Mouse (Mus musculus) hindbrain, embryonic 14.5 days (tissue): ENCODE data around the gene Tor2a. TPM values are rescaled to one million over a fixed set of nuclear protein-coding genes. Genes with fewer than 3 reads are reported as not detected.

Experiments used
- ATAC-seq: fragments of 200-750 bp; cut with Nextera tagmentation; 2 replicates; pipeline ENCODE4 v1.8.0; 2017; ENCODE audit warnings: moderate number of reproducible peaks, mild to moderate bottlenecking, moderate TSS enrichment, moderate library complexity; ENCODE audit not compliant: low FRiP score
- DNase-seq: peaks from one replicate; pipeline ENCODE4 v3.0.0-alpha.2; 2015; ENCODE audit warnings: low spot score
- H3K27ac ChIP-seq: fragments of 300-500 bp; sonication (generic); 2 replicates; pipeline ENCODE4 v1.5.1; 2014; ENCODE audit warnings: mild to moderate bottlenecking, moderate library complexity
- H3K27me3 ChIP-seq: fragments of 300-500 bp; sonication (generic); 2 replicates; pipeline ENCODE4 v1.6.1; 2014; ENCODE audit warnings: mild to moderate bottlenecking, low read length, mixed read lengths; ENCODE audit not compliant: control insufficient read depth, insufficient read depth
- H3K36me3 ChIP-seq: fragments of 300-500 bp; sonication (generic); replicated peaks from 2 replicates; pipeline ENCODE4 v1.6.1; 2014; ENCODE audit not compliant: control insufficient read depth, insufficient read depth
- H3K4me1 ChIP-seq: fragments of 300-500 bp; sonication (generic); replicated peaks from 2 replicates; pipeline ENCODE4 v1.6.1; 2014; ENCODE audit warnings: antibody characterized with exemption, low read length, mixed read lengths; ENCODE audit not compliant: control insufficient read depth, insufficient read depth
- H3K4me2 ChIP-seq: fragments of 300-500 bp; sonication (generic); replicated peaks from 2 replicates; pipeline ENCODE4 v1.6.1; 2014; ENCODE audit warnings: mild to moderate bottlenecking, moderate library complexity
- H3K4me3 ChIP-seq: fragments of 300-500 bp; sonication (generic); replicated peaks from 2 replicates; pipeline ENCODE4 v1.5.1; 2014; ENCODE audit warnings: mild to moderate bottlenecking, low read length
- H3K9ac ChIP-seq: fragments of 300-500 bp; sonication (generic); 2 replicates; pipeline ENCODE4 v1.6.1; 2014
- H3K9me3 ChIP-seq: fragments of 300-500 bp; sonication (generic); 2 replicates; pipeline ENCODE4 v1.6.1; 2016; ENCODE audit warnings: low read length; ENCODE audit not compliant: control insufficient read depth
- WGBS: fragments of 180-500 bp; shearing (Covaris S2); extraction: QIAGEN DNeasy Blood & Tissue Kit; methylation state at CpG from one replicate; pipeline ENCODE4 v1.1.7; 2014; 5-methylcytosine and 5-hydroxymethylcytosine counted together
- polyA plus RNA-seq: library from polyadenylated mRNA; unstranded; fragments of >200 nt; fragmentation: Nextera tagmentation; extraction: Ambion mirVana; gene quantifications from 2 replicates; pipeline ENCODE4 v1.2.1, GENCODE M21; 2014

Gene Tor2a
- polyA plus RNA-seq, 1 experiment from 2014 or later: 53.1 TPM

GRCm38 (mm10) chr2:32767241-32767640, 10.2 kb downstream of the Tor2a start:
- no peak overlapping the region for H3K4me3 ChIP-seq
- H3K4me1 ChIP-seq: peaks cover 14% of the 10 kb centered on the region
- H3K4me2 ChIP-seq: no peak overlapping the region
- no peaks in the 10 kb centered on the region for H3K27me3 ChIP-seq
- H3K36me3 ChIP-seq: peaks cover 15% of the 10 kb centered on the region
- no peak overlapping the region for H3K27ac ChIP-seq
- 76% methylated on average over 12 of the region's 12 CpGs for WGBS
- DNase-seq: no peak
- H3K9me3 ChIP-seq: no peaks in the 10 kb centered on the region
- no peak for ATAC-seq
- no peak overlapping the region for H3K9ac ChIP-seq

GRCm38 (mm10) chr2:32768661-32769285, 11.7 kb downstream of the Tor2a start:
- peaks cover 14% of the 10 kb centered on the region for H3K4me1 ChIP-seq
- no peak overlapping the region for H3K27ac ChIP-seq
- H3K4me2 ChIP-seq: no peak overlapping the region
- no peaks in the 10 kb centered on the region; the same call in 1 of the 2 replicates for H3K36me3 ChIP-seq
- H3K9ac ChIP-seq: no peak overlapping the region
- no peak overlapping the region for H3K4me3 ChIP-seq
- 56% methylated on average over 19 of the region's 19 CpGs for WGBS
- ATAC-seq: no peak
- H3K9me3 ChIP-seq: no peaks in the 10 kb centered on the region
- DNase-seq: no peak
- no peaks in the 10 kb centered on the region for H3K27me3 ChIP-seq

GRCm38 (mm10) chr2:32769327-32770085, 12.5 kb downstream of the Tor2a start:
- Histone ChIP-seq H3K27me3 (no peaks in the 10 kb centered on the region), H3K9me3 (no peaks in the 10 kb centered on the region), H3K4me2 (no peak overlapping the region), H3K9ac (no peak overlapping the region), H3K36me3 (no peaks in the 10 kb centered on the region; the same call in 1 of the 2 replicates), H3K27ac (no peak overlapping the region), H3K4me1 (peaks cover 14% of the 10 kb centered on the region), H3K4me3 (no peak overlapping the region)
- no peak for DNase-seq
- ATAC-seq: no peak
- 63% methylated on average over 5 of the region's 5 CpGs for WGBS

- WGBS: 31% methylated on average over 12 of the region's 12 CpGs
- peaks cover 23% of the 10 kb centered on the region for H3K4me1 ChIP-seq
- H3K9me3 ChIP-seq: no peaks in the 10 kb centered on the region
- no peak overlapping the region for H3K27ac ChIP-seq
- no peak overlapping the region for H3K9ac ChIP-seq
- DNase-seq (no peak), ATAC-seq (no peak)
- no peak overlapping the region for H3K4me2 ChIP-seq
- no peaks in the 10 kb centered on the region for H3K27me3 ChIP-seq
- H3K4me3 ChIP-seq: no peak overlapping the region
- H3K36me3 ChIP-seq: no peaks in the 10 kb centered on the region
Measured at GRCm38 (mm10) chr2:32771886-32772285, 14.9 kb downstream of the Tor2a start.

- Histone ChIP-seq H3K9ac (no peak overlapping the region), H3K27me3 (no peaks in the 10 kb centered on the region), H3K9me3 (no peaks in the 10 kb centered on the region), H3K36me3 (no peaks in the 10 kb centered on the region), H3K4me2 (no peak overlapping the region), H3K27ac (no peak overlapping the region), H3K4me3 (no peak overlapping the region), H3K4me1 (peaks cover 16% of the 10 kb centered on the region)
- DNase-seq (no peak), ATAC-seq (no peak)
- WGBS: 87% methylated on average over 8 of the region's 8 CpGs
Measured at GRCm38 (mm10) chr2:32772626-32773279, 15.7 kb downstream of the Tor2a start.

- Histone ChIP-seq H3K9ac (peak within 1 kb of the TSS; percentile 49), H3K27me3 (no peaks in the 10 kb centered on the region), H3K27ac (peak within 1 kb of the TSS; percentile 22; the same call in 1 of the 2 replicates), H3K4me3 (peak within 1 kb of the TSS; percentile 45), H3K4me2 (peak within 1 kb of the TSS; percentile 62), H3K4me1 (peaks cover 12% of the 10 kb centered on the region), H3K9me3 (no peaks in the 10 kb centered on the region), H3K36me3 (no peaks in the 10 kb centered on the region)
- WGBS: under 1% methylated on average over 46 of the region's 46 CpGs
- DNase-seq: peak; percentile 96
- ATAC-seq: peak; percentile 98
Measured at GRCm38 (mm10) chr2:32775359-32776074, 18.5 kb downstream of the Tor2a start, which contains the start of the genes Ttc16 and Ptrh1. Gene Ttc16, minus strand, starts transcription at chr2:32775633. Gene Ptrh1, plus strand, starts transcription at chr2:32775786.

- Histone ChIP-seq H3K36me3 (no peaks in the 10 kb centered on the region), H3K9ac (peak overlapping the region; percentile 49), H3K4me1 (peaks cover 12% of the 10 kb centered on the region), H3K27ac (no peak overlapping the region), H3K4me2 (peak overlapping the region; percentile 62), H3K27me3 (no peaks in the 10 kb centered on the region), H3K4me3 (peak overlapping the region; percentile 45), H3K9me3 (no peaks in the 10 kb centered on the region)
- ATAC-seq (no peak), DNase-seq (no peak)
- 22% methylated on average over 22 of the region's 22 CpGs for WGBS
Measured at GRCm38 (mm10) chr2:32776192-32776591, 19.2 kb downstream of the Tor2a start.

GRCm38 (mm10) chr2:32778081-32778480, 21.0 kb downstream of the Tor2a start:
- WGBS: 93% methylated on average over 6 of the region's 6 CpGs
- H3K4me1 ChIP-seq: peaks cover 12% of the 10 kb centered on the region
- no peaks in the 10 kb centered on the region for H3K9me3 ChIP-seq
- no peaks in the 10 kb centered on the region for H3K27me3 ChIP-seq
- H3K4me3 ChIP-seq: no peak overlapping the region
- no peak for ATAC-seq
- H3K9ac ChIP-seq: no peak overlapping the region
- H3K36me3 ChIP-seq: no peaks in the 10 kb centered on the region
- no peak overlapping the region for H3K27ac ChIP-seq
- no peak overlapping the region for H3K4me2 ChIP-seq
- DNase-seq: no peak

GRCm38 (mm10) chr2:32779131-32779530, 22.1 kb downstream of the Tor2a start:
- Histone ChIP-seq H3K36me3 (no peaks in the 10 kb centered on the region), H3K27ac (no peak overlapping the region), H3K9me3 (no peaks in the 10 kb centered on the region), H3K4me2 (no peak overlapping the region), H3K27me3 (no peaks in the 10 kb centered on the region), H3K9ac (no peak overlapping the region), H3K4me1 (peaks cover 12% of the 10 kb centered on the region), H3K4me3 (no peak overlapping the region)
- ATAC-seq: no peak
- 17% methylated on average over 8 of the region's 8 CpGs for WGBS
- peak; percentile 52 for DNase-seq
